Mouse (Mus musculus): Measurements from ENCODE around the gene Sdhb.

The Sdhb gene

GRCm38 (mm10) chr4:140977886-140978692, 17.1 kb downstream of the Sdhb start:
- no peak for DNase-seq (ENCODE audit: low spot score in 2 of 2)

- no peak for DNase-seq (ENCODE audit: low spot score in 2 of 2)
Measured at GRCm38 (mm10) chr4:140981605-140982004, 20.6 kb downstream of the Sdhb start.

GRCm38 (mm10) chr4:140982808-140983207, 21.8 kb downstream of the Sdhb start:
- no peak for DNase-seq (ENCODE audit: low spot score in 2 of 2)

- no peak for DNase-seq (ENCODE audit: low spot score in 2 of 2)
Measured at GRCm38 (mm10) chr4:140983442-140983841, 22.4 kb downstream of the Sdhb start.

- no peak for DNase-seq (ENCODE audit: low spot score in 2 of 2)
Measured at GRCm38 (mm10) chr4:140984544-140984943, 23.5 kb downstream of the Sdhb start.

GRCm38 (mm10) chr4:140986024-140986710, 25.2 kb downstream of the Sdhb start:
- DNase-seq (ENCODE audit: low spot score in 2 of 2), result no peak

GRCm38 (mm10) chr4:140986711-140987395, 25.9 kb downstream of the Sdhb start, which contains the start of gene Atp13a2:
Gene Atp13a2 (plus strand): TSS chr4:140986873.
- peak; percentile 87 to 90 for DNase-seq (ENCODE audit: low spot score in 2 of 2)

GRCm38 (mm10) chr4:140987476-140987875, 26.5 kb downstream of the Sdhb start:
- DNase-seq (ENCODE audit: low spot score in 2 of 2), result no peak

GRCm38 (mm10) chr4:140988706-140989290, 27.8 kb downstream of the Sdhb start:
- DNase-seq (ENCODE audit: low spot score in 2 of 2), result no peak

GRCm38 (mm10) chr4:140989447-140989846, 28.4 kb downstream of the Sdhb start:
- no peak for DNase-seq (ENCODE audit: low spot score in 2 of 2)

GRCm38 (mm10) chr4:140992215-140992614, 31.2 kb downstream of the Sdhb start:
- DNase-seq (ENCODE audit: low spot score in 2 of 2), result no peak

GRCm38 (mm10) chr4:140993846-140994245, 32.8 kb downstream of the Sdhb start:
- no peak for DNase-seq (ENCODE audit: low spot score in 2 of 2)

GRCm38 (mm10) chr4:140995811-140996210, 34.8 kb downstream of the Sdhb start:
- no peak for DNase-seq (ENCODE audit: low spot score in 2 of 2)

- DNase-seq (ENCODE audit: low spot score in 2 of 2), result no peak
Measured at GRCm38 (mm10) chr4:140996812-140997211, 35.8 kb downstream of the Sdhb start.

- DNase-seq (ENCODE audit: low spot score in 2 of 2), result no peak
Measured at GRCm38 (mm10) chr4:141005983-141006382, 45.0 kb downstream of the Sdhb start.

GRCm38 (mm10) chr4:141008028-141008427, 47.0 kb downstream of the Sdhb start:
- DNase-seq (ENCODE audit: low spot score in 2 of 2), result no peak

- no peak for DNase-seq (ENCODE audit: low spot score in 2 of 2)
Measured at GRCm38 (mm10) chr4:141010118-141010517, 49.1 kb downstream of the Sdhb start, which contains the start of gene Mfap2. Gene Mfap2 (plus strand): TSS chr4:141010418.

- no peak for DNase-seq (ENCODE audit: low spot score in 2 of 2)
Measured at GRCm38 (mm10) chr4:141010526-141010925, 49.5 kb downstream of the Sdhb start.

- no peak for DNase-seq (ENCODE audit: low spot score in 2 of 2)
Measured at GRCm38 (mm10) chr4:141010941-141011429, 50.0 kb downstream of the Sdhb start.

GRCm38 (mm10) chr4:141011556-141012328, 50.7 kb downstream of the Sdhb start:
- no peak for DNase-seq (ENCODE audit: low spot score in 2 of 2)

GRCm38 (mm10) chr4:141012558-141012957, 51.6 kb downstream of the Sdhb start:
- no peak for DNase-seq (ENCODE audit: low spot score in 2 of 2)

Measured in frontal cortex, postnatal 14 days (tissue).